Comparison of ENCODE assay signal across 8 mouse cellular contexts in genomic region chr5:28118531-28118925, GRCm38 (mm10). TPM values are rescaled to one million over a fixed set of nuclear protein-coding genes. Genes with fewer than 3 reads are reported as not detected.
DNase-seq lines count a peak whose midpoint lies in the region; ATAC-seq lines count a peak whose summit lies in the region.

No protein-coding gene starts in this region.

- H3K4me3 ChIP-seq in kidney, embryonic 16.5 days (ENCODE audit: low read length) = peak overlapping the region; percentile 37
- peak overlapping the region; percentile 19 for H3K4me3 ChIP-seq in embryonic facial prominence, embryonic 13.5 days
- H3K4me3 ChIP-seq in intestine, embryonic 16.5 days (ENCODE audit: low read length) = peak overlapping the region; percentile 32
- peak overlapping the region; percentile 21 for H3K4me3 ChIP-seq in neural tube, embryonic 13.5 days

- H3K27ac ChIP-seq in kidney, embryonic 16.5 days (ENCODE audit: low read length) = no peak overlapping the region
- H3K27ac ChIP-seq in embryonic facial prominence, embryonic 13.5 days = no peak overlapping the region
- no peak overlapping the region for H3K27ac ChIP-seq in intestine, embryonic 16.5 days (ENCODE audit: low read length)
- H3K27ac ChIP-seq in neural tube, embryonic 13.5 days (replicated peaks) = no peak overlapping the region

- H3K4me1 ChIP-seq in kidney, embryonic 16.5 days (ENCODE audit: insufficient read depth, low read length) = peaks cover 5% of the 10 kb centered on the region; the same call in 1 of the 2 replicates
- peaks cover 11% of the 10 kb centered on the region; the same call in 1 of the 2 replicates for H3K4me1 ChIP-seq in embryonic facial prominence, embryonic 13.5 days
- H3K4me1 ChIP-seq in intestine, embryonic 16.5 days (ENCODE audit: control insufficient read depth, insufficient read depth, low read length) = peaks cover 9% of the 10 kb centered on the region; the same call in 1 of the 2 replicates
- H3K4me1 ChIP-seq in neural tube, embryonic 13.5 days (replicated peaks) = peaks cover 17% of the 10 kb centered on the region

- H3K36me3 ChIP-seq in kidney, embryonic 16.5 days (ENCODE audit: insufficient read depth, low read length) = no peaks in the 10 kb centered on the region
- no peaks in the 10 kb centered on the region for H3K36me3 ChIP-seq in embryonic facial prominence, embryonic 13.5 days
- H3K36me3 ChIP-seq in intestine, embryonic 16.5 days (ENCODE audit: control insufficient read depth, insufficient read depth, low read length) = no peaks in the 10 kb centered on the region
- H3K36me3 ChIP-seq in neural tube, embryonic 13.5 days = no peaks in the 10 kb centered on the region

- peaks cover 68% of the 10 kb centered on the region for H3K27me3 ChIP-seq in kidney, embryonic 16.5 days (ENCODE audit: insufficient read depth, low read length)
- peaks cover 82% of the 10 kb centered on the region for H3K27me3 ChIP-seq in embryonic facial prominence, embryonic 13.5 days
- peaks cover 64% of the 10 kb centered on the region for H3K27me3 ChIP-seq in intestine, embryonic 16.5 days (replicated peaks; ENCODE audit: control insufficient read depth, insufficient read depth, low read length)
- H3K27me3 ChIP-seq in neural tube, embryonic 13.5 days = peaks cover 80% of the 10 kb centered on the region

- no peak for ATAC-seq in kidney, embryonic 16.5 days (ENCODE audit: low FRiP score, low TSS enrichment)
- ATAC-seq in embryonic facial prominence, embryonic 13.5 days (ENCODE audit: insufficient number of reproducible peaks, insufficient read depth, low FRiP score, low TSS enrichment, low read depth) = no peak
- no peak for ATAC-seq in intestine, embryonic 16.5 days
- 0 out of 2 replicates have a peak, but pooled peaks have one; percentile 19 for ATAC-seq in neural tube, embryonic 13.5 days (ENCODE audit: low read depth)

- DNase-seq in kidney, postnatal 36 days = no peak
- no peak for DNase-seq in layer of hippocampus, adult 9-11 months
- DNase-seq in adrenal gland, postnatal 10 days = no peak
- no peak for DNase-seq in T-cell, adult 2 months (ENCODE audit: low spot score)

- H3K9me3 ChIP-seq in kidney, embryonic 16.5 days (ENCODE audit: low read length) = no peaks in the 10 kb centered on the region
- no peaks in the 10 kb centered on the region for H3K9me3 ChIP-seq in embryonic facial prominence, embryonic 13.5 days
- H3K9me3 ChIP-seq in intestine, embryonic 16.5 days (ENCODE audit: control insufficient read depth, low read length) = no peaks in the 10 kb centered on the region
- H3K9me3 ChIP-seq in neural tube, embryonic 13.5 days = no peaks in the 10 kb centered on the region

- no peak overlapping the region for H3K9ac ChIP-seq in kidney, embryonic 16.5 days (replicated peaks; ENCODE audit: low read length)
- no peak overlapping the region for H3K9ac ChIP-seq in embryonic facial prominence, embryonic 13.5 days
- H3K9ac ChIP-seq in intestine, embryonic 16.5 days (ENCODE audit: low read depth, low read length) = no peak overlapping the region
- H3K9ac ChIP-seq in neural tube, embryonic 13.5 days = no peak overlapping the region

- under 1% methylated on average over 19 of the region's 19 CpGs for WGBS in kidney, embryonic 16.5 days
- under 1% methylated on average over 19 of the region's 19 CpGs for WGBS in embryonic facial prominence, embryonic 13.5 days
- 2% methylated on average over 19 of the region's 19 CpGs for WGBS in intestine, embryonic 16.5 days
- 2% methylated on average over 19 of the region's 19 CpGs for WGBS in neural tube, embryonic 13.5 days

- H3K4me2 ChIP-seq in kidney, embryonic 16.5 days (replicated peaks; ENCODE audit: low read depth, low read length) = peak overlapping the region; percentile 53
- H3K4me2 ChIP-seq in embryonic facial prominence, embryonic 13.5 days = peak overlapping the region; percentile 40
- peak overlapping the region; percentile 32 for H3K4me2 ChIP-seq in intestine, embryonic 16.5 days (ENCODE audit: low read depth, low read length)
- peak overlapping the region; percentile 45 for H3K4me2 ChIP-seq in neural tube, embryonic 13.5 days

RNA-seq across cellular contexts. Expression of gene En2, which starts 47.0 kb away (rescaled TPM):
- 0.07 and 0.13 TPM in 2 replicates for polyA plus RNA-seq in kidney, embryonic 16.5 days (2015; fragmentation: Nextera tagmentation; extraction: Ambion mirVana)
- polyA plus RNA-seq in embryonic facial prominence, embryonic 13.5 days (2015; fragmentation: Nextera tagmentation; extraction: Ambion mirVana) = not detected in 2 replicates
- polyA plus RNA-seq in intestine, embryonic 16.5 days (2015; fragmentation: Nextera tagmentation; extraction: Ambion mirVana) = not detected in 2 replicates
- not detected in 2 replicates for polyA plus RNA-seq in neural tube, embryonic 13.5 days (2015; fragmentation: Nextera tagmentation; extraction: Ambion mirVana)
- not detected for total RNA-seq in adrenal gland, postnatal 10 days (2021)

RNA-seq across cellular contexts. Expression of gene Insig1, which starts 47.4 kb away (rescaled TPM):
- polyA plus RNA-seq in kidney, embryonic 16.5 days (2015; fragmentation: Nextera tagmentation; extraction: Ambion mirVana) = 40.2 and 47.4 TPM in 2 replicates
- polyA plus RNA-seq in embryonic facial prominence, embryonic 13.5 days (2015; fragmentation: Nextera tagmentation; extraction: Ambion mirVana) = 45.2 and 45.9 TPM in 2 replicates
- polyA plus RNA-seq in intestine, embryonic 16.5 days (2015; fragmentation: Nextera tagmentation; extraction: Ambion mirVana) = 255 and 324 TPM in 2 replicates
- polyA plus RNA-seq in neural tube, embryonic 13.5 days (2015; fragmentation: Nextera tagmentation; extraction: Ambion mirVana) = 54.4 and 55.4 TPM in 2 replicates
- 10 to 100 TPM; 67.2 to 71.2 TPM for total RNA-seq in adrenal gland, postnatal 10 days (2021)
